Mouse (Mus musculus) stomach, embryonic 16.5 days (tissue): ENCODE measurements at regions not wholly inside any gene's neighbourhood (a gene's known extent, or its start where the extent isn't known, plus 50 kb on each side); places are given as distances from the start of the nearest gene placed in this dataset.

Experiments used
- ATAC-seq: fragments of 200-750 bp; cut with Nextera tagmentation; 2 replicates; pipeline ENCODE4 v1.8.0; 2017; ENCODE audit warnings: moderate number of reproducible peaks, moderate TSS enrichment; ENCODE audit not compliant: insufficient read depth, low FRiP score
- H3K27ac ChIP-seq: fragments of 300-500 bp; sonication (generic); 2 replicates; pipeline ENCODE4 v1.5.1; 2014; ENCODE audit warnings: low read length
- H3K27me3 ChIP-seq: fragments of 300-500 bp; sonication (generic); 2 replicates; pipeline ENCODE4 v1.6.1; 2014; ENCODE audit warnings: low read length, control low read depth, mixed read lengths; ENCODE audit not compliant: control insufficient read depth, insufficient read depth
- H3K36me3 ChIP-seq: fragments of 300-500 bp; sonication (generic); 2 replicates; pipeline ENCODE4 v1.6.1; 2014; ENCODE audit warnings: low read length; ENCODE audit not compliant: control insufficient read depth, insufficient read depth
- H3K4me1 ChIP-seq: fragments of 300-500 bp; sonication (generic); 2 replicates; pipeline ENCODE4 v1.6.1; 2014; ENCODE audit warnings: low read length, control low read depth, mixed read lengths; ENCODE audit not compliant: control insufficient read depth, insufficient read depth
- H3K4me2 ChIP-seq: fragments of 300-500 bp; sonication (generic); 2 replicates; pipeline ENCODE4 v1.6.1; 2014; ENCODE audit warnings: low read depth, low read length, mixed read lengths
- H3K4me3 ChIP-seq: fragments of 300-500 bp; sonication (generic); replicated peaks from 2 replicates; pipeline ENCODE4 v1.5.1; 2014; ENCODE audit warnings: mild to moderate bottlenecking, low read length
- H3K9ac ChIP-seq: fragments of 300-500 bp; sonication (generic); 2 replicates; pipeline ENCODE4 v1.6.1; 2014; ENCODE audit warnings: low read length
- H3K9me3 ChIP-seq: fragments of 300-500 bp; sonication (generic); replicated peaks from 2 replicates; pipeline ENCODE4 v1.6.1; 2016; ENCODE audit warnings: low read length, control low read depth; ENCODE audit not compliant: control insufficient read depth
- WGBS: fragments of 180-500 bp; shearing (Covaris S2); extraction: QIAGEN DNeasy Blood & Tissue Kit; methylation state at CpG from one replicate; pipeline ENCODE4 v1.1.7; 2014; 5-methylcytosine and 5-hydroxymethylcytosine counted together

GRCm38 (mm10) chr8:125330638-125331037 lies 239.0 kb downstream of the Sipa1l2 start:
- Histone ChIP-seq H3K4me3 (no peak overlapping the region), H3K27ac (no peak overlapping the region), H3K9ac (no peak overlapping the region), H3K27me3 (no peaks in the 10 kb centered on the region), H3K36me3 (no peaks in the 10 kb centered on the region), H3K4me1 (0 out of 2 replicates have a peak, but pooled peaks cover 3% of the 10 kb centered on the region), H3K9me3 (no peaks in the 10 kb centered on the region), H3K4me2 (no peak overlapping the region)
- ATAC-seq, result no peak
- 70% methylated on average over 6 of the region's 6 CpGs for WGBS

- ATAC-seq, result no peak
- no peaks in the 10 kb centered on the region for H3K36me3 ChIP-seq
- H3K4me2 ChIP-seq, result no peak overlapping the region
- H3K9me3 ChIP-seq, result no peaks in the 10 kb centered on the region
- 0 out of 2 replicates have a peak, but pooled peaks cover 3% of the 10 kb centered on the region for H3K4me1 ChIP-seq
- H3K9ac ChIP-seq, result no peak overlapping the region
- 88% methylated on average over 4 of the region's 4 CpGs for WGBS
- no peak overlapping the region for H3K27ac ChIP-seq
- H3K4me3 ChIP-seq, result no peak overlapping the region
- no peaks in the 10 kb centered on the region for H3K27me3 ChIP-seq
These were observed 241.0 kb downstream of the Sipa1l2 start for GRCm38 (mm10) chr8:125328650-125329049.

DNA sequence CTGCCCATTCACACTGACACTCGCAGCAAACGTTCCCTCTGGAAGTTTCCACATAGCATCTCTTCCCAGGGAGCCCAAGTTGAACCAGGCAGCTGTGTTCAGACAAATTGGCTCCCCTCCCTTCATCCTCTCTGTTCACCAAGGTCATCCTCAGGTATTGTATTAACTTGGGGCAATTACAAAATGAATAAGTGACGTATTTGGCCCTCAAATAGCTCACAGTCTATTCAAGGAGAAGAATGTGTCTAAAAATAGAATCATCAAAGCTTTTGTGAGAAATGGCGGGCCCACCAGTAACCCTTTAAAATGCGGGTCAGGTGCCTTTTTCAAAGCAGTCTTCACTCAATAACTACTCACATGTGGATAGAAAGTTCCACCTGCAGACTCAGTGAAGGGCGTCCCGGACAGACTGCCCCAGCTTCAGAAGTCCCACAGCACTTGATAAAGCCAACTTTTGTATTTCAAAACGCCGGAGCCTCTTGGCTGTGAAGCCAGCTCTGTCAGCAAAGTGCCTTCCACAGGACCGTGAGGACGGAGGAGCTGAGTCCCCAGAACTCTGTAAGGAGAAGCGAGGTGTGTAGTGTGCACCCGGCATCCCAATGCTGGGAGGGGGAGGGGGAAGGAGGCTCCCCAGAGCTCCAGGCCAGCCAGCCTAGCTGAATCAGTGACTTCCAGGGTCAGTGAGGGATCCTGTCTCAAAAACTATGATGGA lies 241.9 kb downstream of the Sipa1l2 start:
- Histone ChIP-seq H3K9me3 (no peaks in the 10 kb centered on the region), H3K27ac (no peak overlapping the region), H3K4me1 (0 out of 2 replicates have a peak, but pooled peaks cover 3% of the 10 kb centered on the region), H3K27me3 (no peaks in the 10 kb centered on the region), H3K9ac (no peak overlapping the region), H3K36me3 (no peaks in the 10 kb centered on the region), H3K4me2 (no peak overlapping the region), H3K4me3 (no peak overlapping the region)
- 54% methylated on average over 13 of the region's 13 CpGs for WGBS
- ATAC-seq, result no peak

GRCm38 (mm10) chr8:125327006-125327405 lies 242.6 kb downstream of the Sipa1l2 start:
- H3K27me3 ChIP-seq, result no peaks in the 10 kb centered on the region
- 75% methylated on average over 6 of the region's 6 CpGs for WGBS
- H3K4me2 ChIP-seq, result no peak overlapping the region
- H3K4me3 ChIP-seq, result no peak overlapping the region
- no peak overlapping the region for H3K9ac ChIP-seq
- ATAC-seq, result no peak
- H3K9me3 ChIP-seq, result no peaks in the 10 kb centered on the region
- 0 out of 2 replicates have a peak, but pooled peaks cover 3% of the 10 kb centered on the region for H3K4me1 ChIP-seq
- H3K36me3 ChIP-seq, result no peaks in the 10 kb centered on the region
- no peak overlapping the region for H3K27ac ChIP-seq

DNA sequence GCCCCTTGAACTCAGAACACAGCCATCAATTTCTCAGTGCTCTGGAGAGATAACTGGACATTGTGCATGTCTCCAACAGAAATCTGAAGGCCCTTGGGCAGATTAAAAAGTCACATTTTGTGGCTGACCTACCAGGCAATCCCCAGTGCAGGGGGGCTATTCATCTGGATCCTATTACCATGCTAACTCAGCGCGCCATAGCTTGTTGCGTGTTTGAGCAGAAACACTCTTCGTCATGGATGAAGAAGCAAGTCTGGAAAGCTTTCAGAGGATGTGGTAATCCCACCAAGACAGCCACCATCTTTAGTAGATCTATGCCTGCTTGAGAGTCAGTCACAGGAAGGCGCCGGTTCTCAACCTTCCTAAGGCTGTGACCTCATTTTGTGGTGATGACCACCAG lies 243.9 kb downstream of the Sipa1l2 start:
- Histone ChIP-seq H3K9ac (no peak overlapping the region), H3K27ac (no peak overlapping the region), H3K4me3 (no peak overlapping the region), H3K9me3 (no peaks in the 10 kb centered on the region), H3K36me3 (no peaks in the 10 kb centered on the region), H3K4me1 (0 out of 2 replicates have a peak, but pooled peaks cover 3% of the 10 kb centered on the region), H3K27me3 (no peaks in the 10 kb centered on the region), H3K4me2 (no peak overlapping the region)
- whole genome bisulfite sequencing, result 95% methylated on average over 6 of the region's 6 CpGs
- no peak for ATAC-seq

GRCm38 (mm10) chr8:125322561-125322960 lies 247.0 kb downstream of the Sipa1l2 start:
- Histone ChIP-seq H3K9me3 (no peaks in the 10 kb centered on the region), H3K4me1 (no peaks in the 10 kb centered on the region), H3K36me3 (no peaks in the 10 kb centered on the region), H3K9ac (no peak overlapping the region), H3K27ac (no peak overlapping the region), H3K4me3 (no peak overlapping the region), H3K27me3 (no peaks in the 10 kb centered on the region), H3K4me2 (no peak overlapping the region)
- 55% methylated on average over 3 of the region's 3 CpGs for WGBS
- ATAC-seq, result no peak

GRCm38 (mm10) chr8:125317584-125317991 lies 252.0 kb downstream of the Sipa1l2 start:
- Histone ChIP-seq H3K27ac (no peak overlapping the region), H3K9ac (no peak overlapping the region), H3K4me3 (no peak overlapping the region), H3K4me1 (0 out of 2 replicates have a peak, but pooled peaks cover 4% of the 10 kb centered on the region), H3K36me3 (no peaks in the 10 kb centered on the region), H3K27me3 (no peaks in the 10 kb centered on the region), H3K4me2 (no peak overlapping the region), H3K9me3 (no peaks in the 10 kb centered on the region)
- no peak for ATAC-seq
- WGBS, result 87% methylated on average over 6 of the region's 6 CpGs

GRCm38 (mm10) chr8:125315736-125316135 lies 253.9 kb downstream of the Sipa1l2 start:
- no peak overlapping the region for H3K27ac ChIP-seq
- H3K4me2 ChIP-seq, result no peak overlapping the region
- no peak overlapping the region for H3K4me3 ChIP-seq
- no peaks in the 10 kb centered on the region for H3K36me3 ChIP-seq
- no peaks in the 10 kb centered on the region for H3K9me3 ChIP-seq
- no peak for ATAC-seq
- no peaks in the 10 kb centered on the region for H3K27me3 ChIP-seq
- H3K9ac ChIP-seq, result no peak overlapping the region
- peaks cover 14% of the 10 kb centered on the region for H3K4me1 ChIP-seq
- 75% methylated on average over 4 of the region's 4 CpGs for WGBS

GRCm38 (mm10) chr8:125314996-125315395 lies 254.6 kb downstream of the Sipa1l2 start:
- H3K9ac ChIP-seq, result no peak overlapping the region
- no peak overlapping the region for H3K4me3 ChIP-seq
- H3K36me3 ChIP-seq, result no peaks in the 10 kb centered on the region
- WGBS, result 72% methylated on average over 6 of the region's 6 CpGs
- no peak overlapping the region for H3K27ac ChIP-seq
- peaks cover 14% of the 10 kb centered on the region for H3K4me1 ChIP-seq
- H3K9me3 ChIP-seq, result no peaks in the 10 kb centered on the region
- no peak overlapping the region for H3K4me2 ChIP-seq
- ATAC-seq, result no peak
- no peaks in the 10 kb centered on the region for H3K27me3 ChIP-seq
